Mouse (Mus musculus): ENCODE measurements at regions not wholly inside any gene's neighbourhood (a gene's known extent, or its start where the extent isn't known, plus 50 kb on each side); places are given as distances from the start of the nearest gene placed in this dataset.

DNA sequence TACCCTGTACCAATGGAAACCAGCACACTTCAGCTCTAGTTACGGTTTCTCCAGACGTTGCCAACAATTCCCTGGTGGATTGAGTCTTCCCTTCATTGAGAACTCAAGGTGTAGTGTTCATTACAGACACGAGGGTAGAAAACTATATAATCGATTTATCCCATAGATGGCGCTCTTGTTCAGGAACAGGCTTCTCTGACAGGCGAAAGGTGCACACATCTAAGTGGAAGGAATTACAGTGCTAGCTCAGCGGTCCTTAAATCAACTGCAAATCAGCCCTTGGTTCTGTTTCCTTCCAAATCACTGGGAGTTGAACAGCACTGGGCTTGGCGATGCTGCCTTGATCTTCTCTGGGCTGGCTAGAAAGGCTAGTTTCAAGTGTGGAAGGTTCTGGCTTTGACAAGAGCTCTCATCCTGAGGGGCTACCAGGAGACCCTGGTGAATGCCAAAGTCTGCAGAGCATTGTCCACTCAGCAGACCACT, 161.1 kb downstream of the March11 start:
- peak; percentile 44 for DNase-seq

DNA sequence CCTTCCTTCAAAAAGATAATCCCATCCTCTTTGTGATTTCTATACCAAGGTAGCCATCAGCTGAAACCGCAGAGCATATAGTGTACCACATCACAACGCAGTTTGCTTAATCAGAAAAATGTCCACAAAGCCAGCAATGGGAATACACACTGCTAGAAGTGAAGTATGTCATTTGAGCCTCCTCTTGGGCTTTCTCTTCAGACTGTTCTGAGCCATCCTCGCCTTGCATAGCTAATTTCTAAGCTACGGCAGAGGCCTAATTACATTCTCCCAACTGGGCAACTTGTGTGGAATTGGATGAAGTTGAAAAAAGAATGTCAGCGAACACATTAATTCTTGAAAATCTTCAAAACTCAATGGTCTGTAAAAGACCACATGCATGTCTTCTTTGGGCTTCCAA, 178.5 kb downstream of the March11 start:
- no peak for DNase-seq
